Mouse (Mus musculus): ENCODE data around the gene Cldn15. TPM values are rescaled to one million over a fixed set of nuclear protein-coding genes. Genes with fewer than 3 reads are reported as not detected.
A peak's percentile ranks its signal among the peaks of the same experiment; 100 is the strongest.

Cldn15 gene
- total RNA-seq, 1 experiment from 2014 or later = 13.5 TPM

GRCm38 (mm10) chr5:136982338-136982930, 16.0 kb downstream of the Cldn15 start:
- peak; percentile 74 for DNase-seq

- DNase-seq = no peak
Observed at GRCm38 (mm10) chr5:136984828-136985227, 18.4 kb downstream of the Cldn15 start.

GRCm38 (mm10) chr5:136986695-136987137, 20.3 kb downstream of the Cldn15 start, which contains the start of gene Plod3:
Gene Plod3 (plus strand): TSS chr5:136987019.
- DNase-seq = peak; percentile 98

GRCm38 (mm10) chr5:136987138-136987933, 20.9 kb downstream of the Cldn15 start:
- peak; percentile 81 for DNase-seq

GRCm38 (mm10) chr5:136987934-136988271, 21.5 kb downstream of the Cldn15 start, which contains the start of gene Znhit1:
Gene Znhit1 (minus strand): TSS chr5:136988021.
- no peak for DNase-seq

GRCm38 (mm10) chr5:136988420-136988819, 22.0 kb downstream of the Cldn15 start:
- DNase-seq = no peak

- DNase-seq = no peak
Observed at GRCm38 (mm10) chr5:136989801-136990200, 23.4 kb downstream of the Cldn15 start.

GRCm38 (mm10) chr5:136999449-136999848, 33.0 kb downstream of the Cldn15 start:
- DNase-seq = no peak

- DNase-seq = no peak
Observed at GRCm38 (mm10) chr5:137000612-137001011, 34.2 kb downstream of the Cldn15 start.

GRCm38 (mm10) chr5:137007276-137007675, 40.9 kb downstream of the Cldn15 start:
- no peak for DNase-seq

GRCm38 (mm10) chr5:137009988-137010387, 43.6 kb downstream of the Cldn15 start:
- peak; percentile 74 for DNase-seq

GRCm38 (mm10) chr5:137012401-137012950, 46.1 kb downstream of the Cldn15 start:
- peak; percentile 58 for DNase-seq

- DNase-seq = peak; percentile 67
Observed at GRCm38 (mm10) chr5:137015913-137016312, 49.5 kb downstream of the Cldn15 start.

- DNase-seq = no peak
Observed at GRCm38 (mm10) chr5:137024318-137024717, 57.9 kb downstream of the Cldn15 start.

GRCm38 (mm10) chr5:137025132-137025531, 58.7 kb downstream of the Cldn15 start:
- peak; percentile 88 for DNase-seq

Small RNA genes within 50 kb of the gene (microRNA-seq; reads per million reads assigned to microRNA genes)
- gene Mir702 = 20.0 to 35.8 reads per million in 2 experiments

Other genes starting within 250 kb of the Cldn15 start
- 3.3 and 5.6 TPM in 2 replicates for gene Col26a1, start 83.4 kb upstream of the Cldn15 start, total RNA-seq (2021)
- gene Ift22, start 58.5 kb upstream of the Cldn15 start, total RNA-seq (2021) = 24.9 and 26.4 TPM in 2 replicates
- gene Fis1, start 13.3 kb upstream of the Cldn15 start, total RNA-seq (2021) = 136 TPM in 2 replicates
- 54.9 and 57.8 TPM in 2 replicates for gene Plod3, start 20.4 kb downstream of the Cldn15 start, total RNA-seq (2021)
- 64.8 and 72.1 TPM in 2 replicates for gene Znhit1, start 21.4 kb downstream of the Cldn15 start, total RNA-seq (2021)
- 11.9 and 12.6 TPM in 2 replicates for gene Vgf, start 59.8 kb downstream of the Cldn15 start, total RNA-seq (2021)
- gene Ap1s1, start 79.5 kb downstream of the Cldn15 start, total RNA-seq (2021) = 88.6 and 92.6 TPM in 2 replicates
- gene Serpine1, start 105.7 kb downstream of the Cldn15 start, total RNA-seq (2021) = 2.0 and 2.6 TPM in 2 replicates
- 38.1 and 39.8 TPM in 2 replicates for gene Trim56, start 149.6 kb downstream of the Cldn15 start, total RNA-seq (2021)
- not detected in 2 replicates for gene Muc3, start 182.7 kb downstream of the Cldn15 start, total RNA-seq (2021)
- 0.19 and 0.98 TPM in 2 replicates for gene Muc3a, start 245.8 kb downstream of the Cldn15 start, total RNA-seq (2021)

All from adrenal gland, postnatal 14 days (tissue).